Mouse (Mus musculus) layer of hippocampus, postnatal 14 days (tissue): ENCODE results near the gene Sept7. TPM values are rescaled to one million over a fixed set of nuclear protein-coding genes. Genes with fewer than 3 reads are reported as not detected.
"Not testable (repeated sequence)": the region's sequence is repeated elsewhere in the genome, so short reads cannot be mapped to it uniquely, and the experiment has no call there.

Experiments used
- DNase-seq, 2 experiments: peaks; one replicate each; pipeline ENCODE4 v3.0.0; 2021 to 2022; ENCODE audit warnings: low spot score in 2 of 2, mixed read lengths in 1 of 2
- total RNA-seq, 2 experiments: library from RNA; stranded (reverse); gene quantifications; 2 replicates each; pipeline ENCODE4 v1.2.3; 2021

Gene Sept7
- total RNA-seq, 2 experiments from 2014 or later, result 278 to 289 TPM

GRCm38 (mm10) chr9:25252759-25253477 is 679 bp downstream of the Sept7 start:
- DNase-seq, result peak; percentile 61 to 69

GRCm38 (mm10) chr9:25253478-25253824 is 1.2 kb downstream of the Sept7 start:
- DNase-seq, result no peak

DNA sequence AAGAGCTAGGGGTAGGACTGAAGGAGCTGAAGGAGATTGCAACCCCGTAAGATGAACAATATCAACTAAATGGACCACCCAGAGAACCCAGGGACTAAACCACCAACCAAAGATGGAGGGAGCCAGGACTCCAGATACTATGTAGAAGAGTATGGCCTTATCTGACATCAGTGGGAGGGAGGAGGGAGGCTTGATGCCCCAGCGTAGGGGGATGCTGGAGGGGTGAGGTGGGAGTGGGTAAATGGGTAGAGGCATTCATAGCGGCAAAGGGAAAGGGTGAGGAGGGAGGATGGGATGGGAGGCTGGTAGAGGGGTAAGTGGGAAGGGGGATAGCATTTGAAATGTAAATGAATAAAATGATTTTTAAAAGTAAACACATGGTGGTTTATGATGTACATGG is 8.2 kb downstream of the Sept7 start:
- no peak for DNase-seq

DNA sequence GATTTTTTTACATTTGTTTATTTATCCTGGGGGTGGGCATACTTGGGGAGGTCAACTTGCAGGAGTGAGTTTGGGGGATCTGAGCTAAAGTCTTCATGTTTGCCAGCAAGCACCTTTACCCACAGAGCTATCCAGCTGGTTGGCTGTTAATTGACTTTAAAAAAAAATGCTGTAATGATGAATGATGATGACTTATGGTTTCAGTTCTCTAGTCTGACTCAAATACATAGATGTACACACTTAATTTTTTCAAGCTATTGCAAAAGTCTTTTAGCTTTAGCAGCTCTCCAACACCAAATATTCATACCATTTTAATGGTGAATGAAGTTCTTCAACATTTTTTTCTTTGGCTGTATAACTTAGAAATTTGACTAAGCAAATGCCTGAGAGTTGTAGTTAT is 8.7 kb downstream of the Sept7 start:
- DNase-seq, result no peak

DNA sequence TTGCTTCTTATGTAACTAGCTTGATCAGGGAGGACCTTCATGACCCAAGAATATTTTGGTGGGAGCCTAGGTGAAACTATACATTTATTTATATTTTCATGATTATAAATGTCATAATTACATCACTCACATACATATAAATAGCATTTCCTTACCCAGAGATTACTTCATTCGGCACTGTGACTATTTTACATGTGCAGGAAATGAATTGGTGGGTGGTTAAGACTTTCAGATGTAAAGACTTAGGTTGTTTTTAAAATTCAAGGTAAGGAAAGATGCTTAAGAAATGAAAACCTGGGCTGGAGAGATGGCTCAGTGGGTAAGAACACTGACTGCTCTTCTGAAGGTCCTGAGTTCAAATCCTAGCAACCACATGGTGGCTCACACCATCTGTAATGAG is 9.8 kb downstream of the Sept7 start:
- DNase-seq, result no peak

DNA sequence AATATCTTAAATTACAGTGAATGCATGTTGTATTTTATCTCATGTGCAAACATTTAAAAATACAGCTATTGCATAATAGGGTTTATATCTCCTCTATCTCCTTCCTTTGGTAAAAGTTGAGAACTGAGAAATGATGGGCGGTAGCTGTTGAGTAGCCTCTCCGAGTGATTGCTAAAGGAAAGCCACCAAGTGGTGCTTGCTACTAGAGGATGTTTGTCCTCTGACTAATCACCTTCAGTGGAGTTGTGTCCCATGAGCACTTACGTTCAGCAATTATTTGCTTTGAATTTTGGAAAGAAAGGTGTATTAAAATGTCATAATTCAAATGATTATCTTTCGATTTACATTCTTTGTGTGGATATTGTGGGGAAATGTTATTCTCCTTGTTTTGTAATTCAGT is 13.6 kb downstream of the Sept7 start:
- DNase-seq, result no peak

- no peak for DNase-seq
Measured at GRCm38 (mm10) chr9:25267133-25267532, 14.9 kb downstream of the Sept7 start.

GRCm38 (mm10) chr9:25267574-25267973 is 15.3 kb downstream of the Sept7 start:
- no peak for DNase-seq

DNA sequence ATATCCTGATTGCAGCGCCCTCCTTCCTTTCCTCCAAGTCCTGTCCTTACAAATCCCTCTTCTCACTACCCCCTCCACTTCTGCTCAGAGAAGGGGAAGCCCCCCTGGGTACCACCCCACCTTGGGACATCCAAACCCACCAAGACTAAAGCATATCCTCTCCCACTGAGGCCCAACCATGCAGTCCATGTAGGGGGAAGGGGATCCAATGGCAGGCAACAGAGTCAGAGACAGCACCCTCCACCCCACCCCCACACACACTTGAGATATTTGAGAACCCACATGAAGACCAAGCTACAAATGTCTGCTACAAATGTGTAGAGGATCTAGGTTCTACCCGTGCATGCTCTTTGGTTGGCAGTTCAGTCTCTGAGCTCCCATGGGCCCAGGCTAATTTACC is 19.7 kb downstream of the Sept7 start:
- DNase-seq, result no peak

DNA sequence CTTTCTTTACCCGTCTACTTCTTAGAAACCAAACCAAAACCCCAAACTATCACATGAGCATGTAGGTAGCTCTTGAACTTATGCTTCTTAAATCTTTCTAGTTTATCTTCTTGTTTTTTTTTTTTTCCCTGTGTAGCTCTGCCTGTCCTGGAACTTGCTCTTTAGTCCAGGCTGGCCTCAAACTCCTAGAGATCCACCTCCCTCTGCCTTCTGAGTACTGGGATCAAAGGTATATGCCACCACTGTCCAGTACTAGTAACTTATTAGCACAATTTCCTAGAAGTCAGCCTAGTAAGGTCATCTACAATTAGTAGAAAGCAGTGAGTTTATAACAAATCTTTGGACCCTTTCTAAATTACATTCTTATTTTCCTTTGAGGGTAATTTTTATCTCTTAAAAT is 37.6 kb downstream of the Sept7 start:
- no peak for DNase-seq

DNA sequence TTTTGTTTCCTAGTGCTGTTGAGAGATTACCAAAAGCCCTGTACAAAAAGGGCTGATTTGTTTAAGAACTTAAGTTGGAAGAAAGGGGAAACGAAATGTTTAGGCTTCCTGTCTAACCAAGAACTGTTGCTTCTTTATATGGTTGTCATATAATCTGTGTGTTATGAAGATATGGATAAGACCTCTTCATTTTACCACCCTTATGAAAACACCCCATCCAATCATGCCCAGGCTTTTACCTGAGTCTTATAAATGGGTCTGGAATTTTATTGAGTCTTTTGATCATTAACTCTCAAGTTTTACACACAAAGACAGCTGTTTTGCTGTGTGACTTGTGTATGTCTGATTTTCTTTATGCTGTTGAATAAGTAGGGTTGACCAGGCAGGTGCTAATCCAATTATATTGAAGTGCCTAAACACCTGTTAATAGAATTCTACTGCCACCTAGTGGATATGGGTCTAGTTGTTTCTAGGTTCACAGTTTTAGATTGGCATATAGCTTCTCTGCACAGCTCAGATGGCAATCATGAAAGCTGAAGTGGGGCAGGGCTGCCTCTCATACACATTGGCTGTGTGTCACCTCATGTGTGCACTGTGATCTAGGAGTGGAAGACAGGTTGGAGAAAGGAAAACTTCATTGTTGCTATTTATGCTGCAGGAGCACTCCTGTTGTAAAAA is 57.4 kb downstream of the Sept7 start:
- peak in 1 of 2 experiments; percentile 65 for DNase-seq

- DNase-seq, result no peak
Measured at GRCm38 (mm10) chr9:25314304-25314703, 62.1 kb downstream of the Sept7 start.

DNA sequence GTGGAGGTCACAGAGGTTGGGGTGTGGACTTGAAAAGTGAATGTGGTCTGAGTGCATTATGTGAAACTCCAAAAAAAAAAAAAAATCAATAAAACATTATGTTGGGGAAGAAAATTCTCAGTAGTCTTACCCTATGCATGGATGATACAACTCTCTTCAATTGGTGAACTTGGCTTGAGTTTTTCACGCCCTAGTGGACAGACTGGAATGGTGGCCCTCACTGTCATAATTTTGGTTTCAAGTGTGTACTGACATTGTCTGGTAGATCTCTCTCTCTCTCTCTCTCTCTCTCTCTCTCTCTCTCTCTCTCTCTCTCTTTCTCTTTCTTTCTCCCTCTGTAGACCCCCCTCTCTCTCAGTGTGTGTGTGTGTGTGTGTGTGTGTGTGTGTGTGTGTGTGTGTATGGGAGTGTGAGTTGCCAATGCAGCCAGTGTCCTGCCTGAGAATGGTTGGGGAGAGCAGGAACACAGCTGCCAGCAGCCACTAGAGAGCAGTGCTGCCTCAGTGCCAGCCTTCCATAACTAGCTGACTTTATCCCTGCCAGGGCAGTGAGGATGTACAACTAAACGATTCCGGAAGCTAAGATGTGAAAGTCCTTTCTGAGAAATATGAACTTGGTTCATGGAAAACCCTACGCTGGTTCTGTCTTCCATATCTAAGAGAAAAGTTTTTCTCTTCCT is 65.7 kb downstream of the Sept7 start:
- peak; percentile 57 to 73 for DNase-seq

- not testable (repeated sequence) for DNase-seq
Measured at GRCm38 (mm10) chr9:25319676-25320075, 67.4 kb downstream of the Sept7 start.

GRCm38 (mm10) chr9:25327727-25328370 is 75.6 kb downstream of the Sept7 start:
- no peak for DNase-seq

GRCm38 (mm10) chr9:25328946-25329723 is 76.9 kb downstream of the Sept7 start:
- peak in 1 of 2 experiments; percentile 47 for DNase-seq

DNA sequence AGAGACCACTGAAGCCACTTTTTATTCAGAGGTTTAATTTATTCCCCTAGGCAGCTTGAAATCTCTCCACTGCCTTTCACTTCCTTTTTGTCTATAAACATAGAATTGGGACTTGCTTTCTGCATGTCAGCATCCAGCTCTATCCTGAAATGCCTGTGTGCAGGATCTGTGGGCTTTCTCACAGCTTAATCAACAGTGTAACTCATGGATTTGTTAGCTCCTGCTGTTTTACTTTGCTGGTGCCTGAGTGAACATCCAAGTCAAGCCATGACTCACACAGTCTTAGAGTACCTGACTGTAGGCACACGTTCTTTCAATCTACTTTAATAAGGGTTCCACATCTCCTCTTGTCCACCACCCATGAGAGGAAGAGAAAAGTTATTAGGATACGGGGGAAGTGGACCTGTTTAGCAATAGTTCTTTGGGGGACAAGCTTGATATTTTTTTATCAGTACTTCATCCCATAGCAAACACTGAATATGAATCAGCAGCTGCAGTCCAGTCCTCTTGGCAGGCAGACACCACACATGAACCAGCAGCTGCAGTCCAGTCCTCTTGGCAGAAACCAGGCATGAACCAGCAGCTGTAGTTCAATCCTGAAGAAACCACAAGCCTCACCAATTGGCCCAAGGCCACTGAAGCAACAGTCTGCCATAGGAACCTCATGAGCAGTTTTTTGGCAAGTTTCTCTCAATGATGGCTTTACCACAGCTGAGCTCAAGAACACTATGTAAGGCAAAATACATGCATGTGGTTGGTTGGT is 85.4 kb downstream of the Sept7 start:
- DNase-seq, result no peak

DNA sequence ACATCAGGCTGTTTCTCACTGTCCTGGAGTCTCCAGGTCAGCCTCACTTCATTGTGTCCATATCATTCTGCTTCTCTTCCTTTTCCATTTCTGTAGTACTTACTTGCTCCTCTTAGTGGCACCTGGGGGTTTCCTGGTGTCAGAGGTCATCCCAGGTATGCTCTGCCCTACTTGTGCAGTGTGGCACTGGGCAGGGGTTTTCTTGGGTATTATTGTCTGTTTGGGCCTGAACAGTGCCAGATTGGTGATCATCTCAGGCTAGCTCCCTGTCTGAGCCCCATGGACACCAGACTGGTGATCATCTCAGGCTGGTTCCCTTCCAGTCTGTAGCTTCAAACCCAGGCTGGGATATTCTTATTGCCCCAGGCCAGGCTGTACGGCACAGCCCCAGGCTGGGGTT is 88.2 kb downstream of the Sept7 start:
- DNase-seq, result no peak

- peak in 1 of 2 experiments; percentile 39 for DNase-seq
Measured at GRCm38 (mm10) chr9:25353775-25354174, 101.5 kb downstream of the Sept7 start.

DNA sequence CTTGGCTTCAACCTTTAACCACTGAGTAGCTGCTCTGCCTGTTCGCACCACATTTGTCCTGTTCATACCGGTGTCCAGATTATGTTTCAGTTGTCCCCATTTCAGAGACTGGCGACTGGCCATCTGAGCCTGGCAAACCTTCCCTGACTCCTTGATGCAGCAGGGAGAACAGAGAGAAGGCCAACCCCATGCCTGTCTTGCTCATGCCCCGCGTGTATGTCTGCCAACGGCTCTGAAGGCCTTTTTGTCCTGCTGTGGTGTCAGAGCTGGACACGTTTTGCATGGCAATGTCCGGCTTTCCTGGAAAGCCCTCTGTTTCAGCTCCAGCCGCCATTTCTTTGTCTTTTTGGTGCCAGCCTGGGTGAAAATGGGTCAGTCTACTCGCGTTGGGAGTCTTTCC is 103.6 kb downstream of the Sept7 start:
- DNase-seq, result peak; percentile 49 to 81
